Mouse (Mus musculus) liver, embryonic 15.5 days (tissue): ENCODE measurements around the gene Dmap1. TPM values are rescaled to one million over a fixed set of nuclear protein-coding genes. Genes with fewer than 3 reads are reported as not detected.

Experiments
- ATAC-seq: fragments of 200-750 bp; cut with Nextera tagmentation; 2 replicates; pipeline ENCODE4 v1.8.0; 2017; ENCODE audit warnings: moderate number of reproducible peaks, mild to moderate bottlenecking, moderate library complexity; ENCODE audit not compliant: insufficient read depth
- H3K27ac ChIP-seq: fragments of 300-500 bp; sonication (generic); replicated peaks from 2 replicates; pipeline ENCODE4 v1.5.1; 2015; ENCODE audit warnings: mild to moderate bottlenecking, inconsistent platforms
- H3K27me3 ChIP-seq: fragments of 300-500 bp; sonication (generic); 2 replicates; pipeline ENCODE4 v1.6.1; 2015; ENCODE audit warnings: mild to moderate bottlenecking, inconsistent platforms
- H3K36me3 ChIP-seq: fragments of 300-500 bp; sonication (generic); replicated peaks from 2 replicates; pipeline ENCODE4 v1.6.1; 2015; ENCODE audit warnings: moderate library complexity, mild to moderate bottlenecking, inconsistent platforms
- H3K4me1 ChIP-seq: fragments of 300-500 bp; sonication (generic); replicated peaks from 2 replicates; pipeline ENCODE4 v1.6.1; 2015; ENCODE audit warnings: inconsistent platforms
- H3K4me2 ChIP-seq: fragments of 300-500 bp; sonication (generic); 2 replicates; pipeline ENCODE4 v1.6.1; 2015; ENCODE audit warnings: moderate library complexity, mild to moderate bottlenecking, inconsistent platforms
- H3K4me3 ChIP-seq: fragments of 300-500 bp; sonication (generic); replicated peaks from 2 replicates; pipeline ENCODE4 v1.5.1; 2015; ENCODE audit warnings: mild to moderate bottlenecking, inconsistent platforms
- H3K9ac ChIP-seq: fragments of 300-500 bp; sonication (generic); 2 replicates; pipeline ENCODE4 v1.6.1; 2015; ENCODE audit warnings: moderate library complexity, mild to moderate bottlenecking, inconsistent platforms
- H3K9me3 ChIP-seq: fragments of 300-500 bp; sonication (generic); replicated peaks from 2 replicates; pipeline ENCODE4 v1.6.1; 2016; ENCODE audit warnings: inconsistent platforms
- WGBS: fragments of 180-500 bp; shearing (Covaris S2); methylation state at CpG from one replicate; pipeline ENCODE4 v1.1.7; 2015; ENCODE audit warnings: mixed read lengths; ENCODE audit not compliant: insufficient replicate concordance; 5-methylcytosine and 5-hydroxymethylcytosine counted together
- polyA plus RNA-seq: library from polyadenylated mRNA; unstranded; fragments of >200 nt; fragmentation: Nextera tagmentation; extraction: Ambion mirVana; gene quantifications from 2 replicates; pipeline ENCODE4 v1.2.1, GENCODE M21; 2015

Dmap1 gene
- polyA plus RNA-seq, 1 experiment from 2014 or later = 17.6 TPM

GRCm38 (mm10) chr4:117640925-117641703 lies 41.0 kb downstream of the Dmap1 start:
- Histone ChIP-seq H3K4me3 (no peak overlapping the region), H3K36me3 (no peaks in the 10 kb centered on the region), H3K9me3 (no peaks in the 10 kb centered on the region), H3K4me2 (no peak overlapping the region), H3K27me3 (no peaks in the 10 kb centered on the region), H3K9ac (no peak overlapping the region), H3K4me1 (peaks cover 4% of the 10 kb centered on the region), H3K27ac (no peak overlapping the region)
- ATAC-seq = no peak
- 86% methylated on average over 1 of the region's 1 CpGs for WGBS

DNA sequence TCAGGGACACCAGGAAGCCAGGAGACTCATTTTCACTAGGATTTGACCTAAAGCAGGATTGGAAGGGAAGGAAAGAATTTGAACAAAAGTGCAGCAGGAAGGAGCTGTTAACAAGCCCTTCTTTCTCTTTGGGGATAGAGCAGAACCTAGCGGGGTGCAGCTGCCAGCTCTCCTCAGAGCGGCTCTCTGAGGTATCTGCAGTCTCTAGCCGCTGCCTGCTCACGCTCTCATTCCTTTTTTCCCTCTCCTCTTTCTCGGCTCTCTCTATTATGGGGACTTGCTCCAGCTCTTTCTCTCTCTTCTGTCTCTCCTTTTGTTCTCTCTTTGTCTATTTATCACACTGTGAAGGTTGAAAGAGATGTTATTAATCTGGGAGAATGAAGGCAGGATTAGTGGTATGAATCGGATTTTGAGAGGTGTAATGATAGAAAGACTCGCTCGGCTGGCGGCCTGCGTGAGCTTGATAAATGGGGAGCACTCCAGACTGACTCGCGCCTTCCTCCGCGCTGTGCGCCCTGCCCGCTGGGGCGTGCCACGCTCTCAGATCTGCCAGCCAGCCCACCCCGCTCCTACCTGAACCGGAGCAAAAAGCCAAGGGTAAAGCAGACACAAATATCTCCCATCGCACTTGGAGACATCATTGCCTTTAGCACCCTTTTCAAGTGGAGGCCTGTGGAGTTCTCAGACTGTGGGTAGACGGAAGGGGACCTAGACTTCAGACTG lies 45.0 kb downstream of the Dmap1 start:
- peaks cover 25% of the 10 kb centered on the region for H3K4me1 ChIP-seq
- H3K9me3 ChIP-seq = no peaks in the 10 kb centered on the region
- no peak overlapping the region for H3K4me3 ChIP-seq
- H3K9ac ChIP-seq = no peak overlapping the region
- no peak overlapping the region for H3K27ac ChIP-seq
- H3K27me3 ChIP-seq = no peaks in the 10 kb centered on the region
- no peak for ATAC-seq
- H3K4me2 ChIP-seq = no peak overlapping the region
- WGBS = 70% methylated on average over 22 of the region's 22 CpGs
- H3K36me3 ChIP-seq = 0 out of 2 replicates have a peak, but pooled peaks cover 4% of the 10 kb centered on the region

- no peak overlapping the region for H3K4me2 ChIP-seq
- H3K27ac ChIP-seq = no peak overlapping the region
- no peaks in the 10 kb centered on the region for H3K27me3 ChIP-seq
- 0 out of 2 replicates have a peak, but pooled peaks cover 4% of the 10 kb centered on the region for H3K36me3 ChIP-seq
- no peak overlapping the region for H3K9ac ChIP-seq
- no peak overlapping the region for H3K4me3 ChIP-seq
- peaks cover 25% of the 10 kb centered on the region for H3K4me1 ChIP-seq
- H3K9me3 ChIP-seq = no peaks in the 10 kb centered on the region
- ATAC-seq = no peak
- WGBS = 79% methylated on average over 4 of the region's 4 CpGs
Observed at GRCm38 (mm10) chr4:117636152-117636551, 45.9 kb downstream of the Dmap1 start.

GRCm38 (mm10) chr4:117634642-117635041 lies 47.4 kb downstream of the Dmap1 start:
- ATAC-seq = peak; percentile 81
- 24% methylated on average over 7 of the region's 7 CpGs for WGBS
- H3K4me1 ChIP-seq = peaks cover 34% of the 10 kb centered on the region
- H3K36me3 ChIP-seq = 0 out of 2 replicates have a peak, but pooled peaks cover 4% of the 10 kb centered on the region
- H3K27me3 ChIP-seq = no peaks in the 10 kb centered on the region
- H3K9ac ChIP-seq = no peak overlapping the region
- H3K9me3 ChIP-seq = no peaks in the 10 kb centered on the region
- H3K4me2 ChIP-seq = peak overlapping the region; percentile 13; the same call in 1 of the 2 replicates
- no peak overlapping the region for H3K4me3 ChIP-seq
- H3K27ac ChIP-seq = no peak overlapping the region

DNA sequence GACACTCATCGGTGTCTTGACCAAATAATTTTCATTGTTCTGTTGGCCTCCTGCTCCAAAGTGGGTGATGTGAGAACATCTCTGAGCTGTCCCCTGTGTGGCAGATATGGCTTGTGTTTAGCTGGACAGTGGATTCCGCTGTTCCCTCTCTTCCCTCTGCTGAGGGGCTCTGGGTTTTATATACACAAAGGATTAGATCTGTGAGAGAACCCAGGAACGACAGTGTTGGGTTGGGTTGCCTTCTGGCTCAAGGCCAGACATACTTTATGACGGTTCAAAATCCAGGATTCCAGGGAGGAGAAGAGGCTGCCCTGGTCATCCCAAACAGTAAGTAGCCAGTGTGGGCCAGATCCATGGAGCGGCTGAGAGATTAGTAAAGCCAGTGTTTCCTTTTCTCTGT lies 48.5 kb downstream of the Dmap1 start:
- no peak for ATAC-seq
- H3K9ac ChIP-seq = no peak overlapping the region
- WGBS = 82% methylated on average over 5 of the region's 5 CpGs
- 0 out of 2 replicates have a peak, but pooled peaks cover 4% of the 10 kb centered on the region for H3K36me3 ChIP-seq
- H3K9me3 ChIP-seq = no peaks in the 10 kb centered on the region
- H3K4me3 ChIP-seq = no peak overlapping the region
- H3K27ac ChIP-seq = no peak overlapping the region
- H3K27me3 ChIP-seq = no peaks in the 10 kb centered on the region
- peaks cover 40% of the 10 kb centered on the region for H3K4me1 ChIP-seq
- no peak overlapping the region for H3K4me2 ChIP-seq

DNA sequence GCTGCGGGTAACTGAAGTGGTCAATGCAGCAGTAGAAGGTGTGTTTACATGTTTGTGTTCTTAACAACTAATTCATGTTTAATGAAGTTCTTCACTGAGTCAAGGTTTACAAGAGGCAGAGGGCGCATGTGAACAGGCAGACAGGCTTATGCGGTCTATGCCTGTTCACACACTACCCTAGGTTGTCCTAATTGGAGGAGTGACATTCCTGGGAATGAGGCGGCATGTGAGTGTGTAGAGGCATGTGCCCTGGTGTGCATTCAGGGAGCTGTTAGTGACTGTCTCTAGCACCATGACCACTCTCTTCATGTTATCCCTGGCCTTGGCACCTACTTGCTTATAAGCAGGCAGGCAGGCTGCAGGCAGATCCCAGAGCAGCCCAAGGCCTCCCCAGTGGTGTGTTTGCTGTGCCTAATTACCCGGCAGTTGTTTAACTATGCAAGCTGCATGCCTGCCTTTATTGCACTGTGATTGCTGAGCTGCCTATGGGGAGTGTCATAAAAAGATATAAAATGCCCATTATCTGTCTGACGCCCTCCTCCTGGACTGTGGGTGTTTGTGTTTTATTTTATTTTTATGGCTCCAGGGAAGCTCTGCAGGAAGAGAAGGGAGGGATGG lies 51.9 kb downstream of the Dmap1 start:
- H3K9me3 ChIP-seq = no peaks in the 10 kb centered on the region
- no peaks in the 10 kb centered on the region for H3K27me3 ChIP-seq
- no peak overlapping the region for H3K4me2 ChIP-seq
- no peak overlapping the region for H3K4me3 ChIP-seq
- no peak overlapping the region for H3K9ac ChIP-seq
- no peak overlapping the region for H3K27ac ChIP-seq
- ATAC-seq = no peak
- H3K36me3 ChIP-seq = 0 out of 2 replicates have a peak, but pooled peaks cover 8% of the 10 kb centered on the region
- WGBS = 70% methylated on average over 6 of the region's 6 CpGs
- peaks cover 28% of the 10 kb centered on the region for H3K4me1 ChIP-seq

DNA sequence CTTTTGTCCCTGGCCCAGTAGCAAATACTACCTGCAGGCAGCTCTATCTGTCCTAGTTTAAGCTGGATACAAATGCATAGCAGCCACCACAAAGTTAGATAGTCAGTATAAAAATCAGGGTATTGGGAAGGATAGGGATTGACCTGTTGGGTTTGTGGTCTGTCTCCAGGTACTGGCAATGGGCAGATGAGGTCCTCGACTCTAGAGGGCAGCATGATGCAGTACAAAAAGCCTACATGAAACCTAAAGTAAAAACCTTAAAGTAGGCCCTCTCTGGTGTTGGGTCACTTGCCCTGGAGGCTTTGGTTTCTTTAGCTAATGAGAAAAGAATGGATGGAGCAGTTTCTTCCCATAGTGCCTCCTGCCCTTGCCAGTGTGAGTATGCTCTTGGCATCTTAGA lies 53.6 kb downstream of the Dmap1 start:
- Histone ChIP-seq H3K4me1 (peaks cover 15% of the 10 kb centered on the region), H3K4me2 (no peak overlapping the region), H3K36me3 (0 out of 2 replicates have a peak, but pooled peaks cover 8% of the 10 kb centered on the region), H3K9me3 (no peaks in the 10 kb centered on the region), H3K27me3 (no peaks in the 10 kb centered on the region), H3K4me3 (no peak overlapping the region), H3K9ac (no peak overlapping the region), H3K27ac (no peak overlapping the region)
- 36% methylated on average over 1 of the region's 1 CpGs for WGBS
- no peak for ATAC-seq

Other genes starting within 250 kb of the Dmap1 start
- 25.1 and 30.4 TPM in 2 replicates for gene Rnf220, start 185.2 kb downstream of the Dmap1 start, polyA plus RNA-seq
- gene Eri3, start 131.9 kb downstream of the Dmap1 start, polyA plus RNA-seq = 37.6 and 39.0 TPM in 2 replicates
- not detected in 2 replicates for gene Gm12845, start 42.1 kb upstream of the Dmap1 start, polyA plus RNA-seq
- gene Klf17, start 83.4 kb upstream of the Dmap1 start, polyA plus RNA-seq = not detected in 2 replicates
- 56.1 and 56.4 TPM in 2 replicates for gene Slc6a9, start 152.2 kb upstream of the Dmap1 start, polyA plus RNA-seq
- 1.2 TPM in 2 replicates for gene Ccdc24, start 190.3 kb upstream of the Dmap1 start, polyA plus RNA-seq
- 1.0 and 1.4 TPM in 2 replicates for gene B4galt2, start 201.2 kb upstream of the Dmap1 start, polyA plus RNA-seq
- 168 and 195 TPM in 2 replicates for gene Atp6v0b, start 205.1 kb upstream of the Dmap1 start, polyA plus RNA-seq
- gene Dph2, start 209.8 kb upstream of the Dmap1 start, polyA plus RNA-seq = 5.9 and 6.9 TPM in 2 replicates
- gene Ipo13, start 232.7 kb upstream of the Dmap1 start, polyA plus RNA-seq = 19.4 and 21.4 TPM in 2 replicates
- 2.3 and 2.9 TPM in 2 replicates for gene Artn, start 247.5 kb upstream of the Dmap1 start, polyA plus RNA-seq